Mouse (Mus musculus) embryonic facial prominence, embryonic 12.5 days (tissue): ENCODE results near the gene Mrps10. TPM values are rescaled to one million over a fixed set of nuclear protein-coding genes. Genes with fewer than 3 reads are reported as not detected.
A peak's percentile ranks its signal among the peaks of the same experiment; 100 is the strongest.
"Not testable (repeated sequence)": the region's sequence is repeated elsewhere in the genome, so short reads cannot be mapped to it uniquely, and the experiment has no call there.

ENCODE experiments used
- ATAC-seq: fragments of 200-750 bp; cut with Nextera tagmentation; 2 replicates; pipeline ENCODE4 v1.8.0; 2017; ENCODE audit not compliant: insufficient number of reproducible peaks, insufficient read depth, low FRiP score, low TSS enrichment
- H3K27ac ChIP-seq: fragments of 300-500 bp; sonication (generic); 2 replicates; pipeline ENCODE4 v1.5.1; 2016; ENCODE audit warnings: mild to moderate bottlenecking
- H3K27me3 ChIP-seq: fragments of 300-500 bp; sonication (generic); 2 replicates; pipeline ENCODE4 v1.6.1; 2016; ENCODE audit warnings: mild to moderate bottlenecking, moderate library complexity
- H3K36me3 ChIP-seq: fragments of 300-500 bp; sonication (generic); 2 replicates; pipeline ENCODE4 v1.6.1; 2016; ENCODE audit warnings: mild to moderate bottlenecking
- H3K4me1 ChIP-seq: fragments of 300-500 bp; sonication (generic); 2 replicates; pipeline ENCODE4 v1.6.1; 2016
- H3K4me2 ChIP-seq: fragments of 300-500 bp; sonication (generic); replicated peaks from 2 replicates; pipeline ENCODE4 v1.6.1; 2016; ENCODE audit warnings: mild to moderate bottlenecking, moderate library complexity
- H3K4me3 ChIP-seq: fragments of 300-500 bp; sonication (generic); 2 replicates; pipeline ENCODE4 v1.5.1; 2016; ENCODE audit warnings: mild to moderate bottlenecking
- H3K9ac ChIP-seq: fragments of 300-500 bp; sonication (generic); 2 replicates; pipeline ENCODE4 v1.6.1; 2016; ENCODE audit warnings: mild to moderate bottlenecking, moderate library complexity
- H3K9me3 ChIP-seq: fragments of 300-500 bp; sonication (generic); 2 replicates; pipeline ENCODE4 v1.6.1; 2016; ENCODE audit warnings: mild to moderate bottlenecking, moderate library complexity
- WGBS: fragments of 180-500 bp; shearing (Covaris S2); methylation state at CpG from one replicate; pipeline ENCODE4 v1.1.7; 2016; 5-methylcytosine and 5-hydroxymethylcytosine counted together
- polyA plus RNA-seq: library from polyadenylated mRNA; unstranded; fragments of >200 nt; fragmentation: Nextera tagmentation; extraction: Ambion mirVana; gene quantifications from 2 replicates; pipeline ENCODE4 v1.2.1, GENCODE M21; 2016

The Mrps10 gene
- 72.7 and 75.7 TPM in 2 replicates for polyA plus RNA-seq

DNA sequence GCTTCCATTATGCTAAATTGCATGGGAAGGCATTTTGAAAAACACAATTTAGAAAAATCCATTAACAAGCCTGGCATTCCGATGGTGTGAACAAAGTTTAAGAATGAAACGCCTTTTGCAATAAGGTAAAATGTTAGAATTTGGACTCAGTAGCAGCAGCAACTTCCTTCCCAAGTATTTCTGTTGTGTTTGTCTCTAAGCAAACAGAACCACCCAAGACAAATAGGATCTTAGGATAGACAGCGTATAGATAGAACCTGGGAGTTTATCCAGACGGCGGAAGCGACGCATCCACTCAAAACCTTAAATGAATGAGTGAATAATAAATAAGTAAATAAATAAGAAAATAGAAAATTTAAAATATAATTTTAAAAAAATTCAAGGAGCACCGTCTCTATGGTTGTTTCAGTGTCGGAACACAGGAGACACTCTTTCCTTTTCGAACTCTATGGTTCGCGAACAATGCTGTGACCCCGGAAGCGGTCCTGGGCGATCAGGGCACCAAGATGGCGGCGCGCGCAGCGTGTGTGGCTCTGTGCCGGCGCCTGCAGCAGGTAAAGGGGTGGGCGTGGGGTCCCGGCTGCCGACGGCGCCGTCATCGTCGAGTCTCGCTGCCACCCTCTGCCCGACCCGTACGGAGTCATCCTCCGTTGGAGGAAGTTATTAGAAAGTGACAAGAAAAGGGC, at the start of gene Mrps10:
Mrps10 (plus strand) TSS at position 487 of the 686 bp plus-strand sequence.
- peak; percentile 85 for ATAC-seq
- Histone ChIP-seq H3K4me2 (peak within 1 kb of the TSS; percentile 78), H3K4me1 (peaks cover 9% of the 10 kb centered on the region; the same call in 1 of the 2 replicates), H3K9ac (peak within 1 kb of the TSS; percentile 60), H3K9me3 (no peaks in the 10 kb centered on the region), H3K27ac (peak within 1 kb of the TSS; percentile 32; the same call in 1 of the 2 replicates), H3K27me3 (no peaks in the 10 kb centered on the region), H3K36me3 (peaks cover 14% of the 10 kb centered on the region), H3K4me3 (peak within 1 kb of the TSS; percentile 77)
- 5% methylated on average over 35 of the region's 35 CpGs for WGBS

DNA sequence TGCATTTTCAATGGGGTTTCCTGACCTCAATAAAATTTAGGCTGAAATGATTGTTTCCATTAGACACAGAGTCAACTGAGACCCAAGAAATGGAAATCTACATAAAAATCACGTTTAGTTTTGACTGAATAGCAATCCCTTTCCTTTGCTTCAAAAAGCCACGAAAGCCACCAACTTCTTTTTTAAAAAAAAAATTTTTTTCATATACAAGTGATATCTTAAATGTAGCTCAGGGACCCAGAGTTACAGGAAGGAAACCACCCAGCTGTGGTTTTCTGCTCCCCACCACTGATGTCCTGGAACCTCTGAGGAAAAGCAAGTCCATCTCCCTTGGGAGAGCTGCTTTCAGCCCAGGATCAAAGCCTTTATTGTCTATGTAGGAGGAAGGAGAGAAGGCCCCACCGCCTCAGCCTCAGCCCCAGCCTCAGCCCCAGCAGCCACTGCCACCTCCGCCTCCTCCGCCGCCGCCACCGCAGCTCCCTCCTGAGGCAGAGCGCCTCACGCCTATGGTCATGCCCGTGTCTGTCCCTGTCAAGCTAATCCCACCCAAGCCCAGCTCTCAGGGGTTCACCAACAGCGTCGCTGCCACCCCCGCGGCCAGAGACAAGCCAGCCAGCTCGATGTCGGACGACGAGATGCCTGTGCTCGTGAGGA, 49.6 kb upstream of the Mrps10 start:
- Histone ChIP-seq H3K9me3 (no peaks in the 10 kb centered on the region), H3K27ac (no peak overlapping the region), H3K27me3 (no peaks in the 10 kb centered on the region), H3K4me1 (no peaks in the 10 kb centered on the region), H3K36me3 (peaks cover 65% of the 10 kb centered on the region), H3K9ac (no peak overlapping the region), H3K4me2 (no peak overlapping the region), H3K4me3 (no peak overlapping the region)
- no peak for ATAC-seq
- 77% methylated on average over 20 of the region's 20 CpGs for WGBS

DNA sequence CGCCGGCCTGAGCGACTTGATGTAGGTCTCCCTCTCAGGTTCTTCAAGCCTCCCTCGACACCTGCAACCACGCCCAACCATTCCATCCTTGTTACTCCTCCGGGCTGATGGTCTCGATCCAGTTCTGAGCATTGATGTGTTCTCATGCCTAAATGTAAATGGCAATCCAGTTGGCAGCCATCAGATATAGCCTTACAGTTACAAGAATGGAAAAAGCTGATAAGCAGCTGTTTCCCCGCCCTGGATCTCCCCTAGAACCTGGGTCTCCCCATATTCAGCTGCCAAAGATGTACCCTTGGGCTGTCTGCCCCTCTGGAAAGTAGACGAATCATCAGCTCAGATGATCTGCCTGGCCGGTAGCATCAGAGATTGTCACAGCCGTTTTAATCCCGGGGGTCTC, 48.9 kb upstream of the Mrps10 start:
- no peaks in the 10 kb centered on the region for H3K4me1 ChIP-seq
- no peak overlapping the region for H3K9ac ChIP-seq
- no peak for ATAC-seq
- no peaks in the 10 kb centered on the region for H3K9me3 ChIP-seq
- H3K4me2 ChIP-seq, result no peak overlapping the region
- peaks cover 65% of the 10 kb centered on the region for H3K36me3 ChIP-seq
- WGBS, result 91% methylated on average over 12 of the region's 12 CpGs
- no peaks in the 10 kb centered on the region for H3K27me3 ChIP-seq
- no peak overlapping the region for H3K27ac ChIP-seq
- no peak overlapping the region for H3K4me3 ChIP-seq

DNA sequence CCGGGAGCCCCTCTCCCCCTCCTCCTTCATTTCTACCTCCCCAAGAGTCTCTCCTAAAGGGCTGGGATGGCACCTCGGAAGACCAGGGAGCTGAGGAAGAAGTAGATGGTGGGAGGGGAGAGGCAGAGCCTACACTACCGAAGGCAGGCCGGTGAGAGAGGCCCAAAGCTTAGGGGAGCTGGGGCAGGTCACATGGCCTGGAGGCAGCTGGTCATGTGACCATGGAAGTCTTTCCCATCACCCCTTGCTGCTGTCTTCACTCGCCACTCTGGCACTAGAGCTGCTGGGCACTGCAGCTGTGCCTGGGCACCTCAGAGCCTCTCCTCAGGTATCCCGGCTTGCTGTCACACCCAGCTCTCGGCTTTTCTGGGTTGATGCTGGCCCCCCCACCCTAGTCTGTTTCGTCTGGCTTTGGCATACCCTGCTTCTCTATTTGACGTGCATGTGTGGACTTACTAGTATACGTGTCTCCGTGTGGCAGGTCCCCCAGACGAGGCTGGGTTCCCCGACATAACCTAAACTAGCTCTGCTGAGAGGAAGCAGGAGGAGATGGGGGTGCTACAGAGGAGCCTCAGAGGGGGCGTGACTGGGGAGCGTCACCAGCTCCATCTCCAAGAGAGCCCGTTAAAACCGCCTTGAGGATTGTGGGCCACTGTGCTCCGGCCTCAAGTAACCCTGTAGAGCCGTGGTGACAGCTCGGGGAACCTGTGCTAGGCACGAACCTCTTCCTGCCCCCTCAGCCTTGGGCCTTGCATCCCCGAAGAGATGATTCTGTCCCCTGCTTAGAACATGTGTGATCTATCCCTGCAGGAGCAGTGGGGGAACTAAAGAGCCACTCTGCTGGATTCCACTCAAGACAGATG, 46.3 kb upstream of the Mrps10 start:
- Histone ChIP-seq H3K4me3 (no peak overlapping the region), H3K4me2 (no peak overlapping the region), H3K27me3 (no peaks in the 10 kb centered on the region), H3K36me3 (peaks cover 58% of the 10 kb centered on the region), H3K4me1 (no peaks in the 10 kb centered on the region), H3K9me3 (no peaks in the 10 kb centered on the region), H3K27ac (no peak overlapping the region), H3K9ac (no peak overlapping the region; the same call in 1 of the 2 replicates)
- ATAC-seq, result no peak
- 80% methylated on average over 22 of the region's 22 CpGs for WGBS

DNA sequence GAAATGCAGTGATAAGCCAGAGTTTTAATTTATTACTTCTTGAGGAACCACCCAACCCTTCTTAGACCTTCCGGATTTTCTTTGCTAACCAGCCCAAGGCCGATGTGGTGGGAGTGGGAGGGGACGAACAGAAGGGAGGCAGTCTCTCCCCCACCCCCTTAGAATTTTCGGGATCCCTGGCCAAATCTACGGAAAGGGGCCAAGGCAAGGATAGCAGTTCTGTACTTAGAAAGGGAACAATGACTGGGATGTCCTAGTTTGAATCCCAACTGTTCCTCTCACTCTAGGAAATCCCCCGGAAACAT, 45.7 kb upstream of the Mrps10 start:
- no peak overlapping the region for H3K27ac ChIP-seq
- no peak overlapping the region for H3K4me3 ChIP-seq
- 88% methylated on average over 6 of the region's 6 CpGs for WGBS
- no peaks in the 10 kb centered on the region for H3K4me1 ChIP-seq
- H3K9ac ChIP-seq, result no peak overlapping the region
- H3K4me2 ChIP-seq, result no peak overlapping the region
- H3K9me3 ChIP-seq, result no peaks in the 10 kb centered on the region
- no peak for ATAC-seq
- H3K36me3 ChIP-seq, result peaks cover 58% of the 10 kb centered on the region
- no peaks in the 10 kb centered on the region for H3K27me3 ChIP-seq

DNA sequence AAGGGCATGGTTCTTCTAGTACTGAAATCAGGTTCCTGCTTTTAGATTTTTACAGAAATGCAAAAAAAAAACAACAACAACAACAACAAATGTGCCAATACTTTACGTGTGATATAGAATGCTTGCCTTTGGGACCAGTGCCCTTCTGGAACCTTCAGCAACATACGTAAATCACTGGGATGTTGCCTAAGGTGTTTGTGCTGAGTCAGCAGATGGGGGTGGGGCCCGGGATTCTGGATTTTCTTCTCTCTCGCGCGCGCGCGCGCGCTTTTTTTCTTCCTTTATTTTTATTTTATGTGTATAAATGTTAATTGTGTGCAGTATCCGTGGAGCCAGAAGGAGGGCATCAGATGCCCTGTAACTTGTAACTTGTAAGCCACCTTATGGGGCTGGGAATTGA, 41.1 kb upstream of the Mrps10 start:
- Histone ChIP-seq H3K9ac (no peak overlapping the region), H3K36me3 (peaks cover 78% of the 10 kb centered on the region), H3K27ac (no peak overlapping the region), H3K4me2 (no peak overlapping the region), H3K27me3 (no peaks in the 10 kb centered on the region), H3K9me3 (no peaks in the 10 kb centered on the region), H3K4me1 (0 out of 2 replicates have a peak, but pooled peaks cover 3% of the 10 kb centered on the region), H3K4me3 (no peak overlapping the region)
- 91% methylated on average over 12 of the region's 12 CpGs for WGBS
- no peak for ATAC-seq

DNA sequence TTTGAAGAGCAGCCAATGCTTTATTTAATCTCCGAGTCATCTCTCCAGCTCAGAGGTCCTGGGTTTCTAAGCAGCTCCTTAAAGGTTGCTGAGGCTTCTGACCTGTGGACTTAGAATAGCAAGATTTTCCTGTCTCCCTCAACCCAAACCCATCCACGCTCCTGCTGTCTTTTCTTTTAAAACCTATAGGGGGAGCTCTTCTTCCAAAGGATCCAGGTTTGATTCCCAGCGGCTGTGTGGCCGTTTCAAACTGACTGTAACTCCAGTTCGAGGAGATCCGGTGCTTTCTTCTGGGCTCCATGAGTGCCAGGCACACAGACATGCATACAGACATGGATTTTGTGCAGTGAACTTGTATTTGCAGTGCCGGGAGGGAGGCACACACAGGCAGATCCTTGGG, 40.7 kb upstream of the Mrps10 start:
- Histone ChIP-seq H3K36me3 (peaks cover 74% of the 10 kb centered on the region), H3K4me2 (no peak overlapping the region), H3K4me3 (no peak overlapping the region), H3K27me3 (no peaks in the 10 kb centered on the region), H3K9ac (no peak overlapping the region), H3K4me1 (0 out of 2 replicates have a peak, but pooled peaks cover 3% of the 10 kb centered on the region), H3K9me3 (no peaks in the 10 kb centered on the region), H3K27ac (no peak overlapping the region)
- WGBS, result 68% methylated on average over 7 of the region's 7 CpGs
- ATAC-seq, result no peak

DNA sequence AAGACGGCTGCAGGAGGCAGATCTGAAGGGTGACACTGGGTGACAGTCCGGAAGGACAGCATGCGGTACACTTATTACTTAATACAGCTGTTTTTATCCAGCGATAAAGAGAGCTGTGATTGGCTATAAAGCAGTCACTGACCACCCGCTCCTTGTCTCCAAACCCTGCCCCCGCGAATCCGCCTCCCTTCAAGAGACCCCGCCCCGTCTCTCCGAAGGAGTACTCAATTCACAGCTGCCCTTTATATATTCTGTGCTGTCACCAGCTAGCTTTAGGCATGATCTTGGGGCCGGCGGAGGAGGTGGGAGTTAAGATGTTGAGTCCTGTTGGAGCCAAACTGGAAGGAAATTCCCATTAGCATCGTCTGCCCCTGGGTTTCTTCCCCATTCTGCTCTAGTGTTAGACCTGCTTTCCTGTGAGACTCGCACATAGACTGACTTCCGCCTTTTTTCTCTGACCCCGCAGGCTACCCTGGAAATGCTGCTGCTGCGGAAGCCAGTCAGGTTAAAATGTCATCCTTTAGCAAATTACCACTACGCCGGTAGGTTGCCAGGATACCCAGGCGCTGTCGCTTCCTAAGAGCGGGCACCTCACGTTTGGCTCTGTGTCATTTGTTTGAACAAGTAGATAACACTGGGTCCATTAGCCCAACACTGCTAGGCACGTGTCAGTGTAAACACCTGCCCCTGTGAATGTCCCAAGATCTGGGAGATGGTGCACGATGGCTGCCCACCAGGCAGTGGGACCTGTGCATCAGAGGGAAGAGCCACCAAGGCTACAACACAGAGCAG, 39.9 kb upstream of the Mrps10 start:
- no peak overlapping the region for H3K9ac ChIP-seq
- 0 out of 2 replicates have a peak, but pooled peaks cover 6% of the 10 kb centered on the region for H3K4me1 ChIP-seq
- H3K4me2 ChIP-seq, result no peak overlapping the region
- peaks cover 68% of the 10 kb centered on the region for H3K36me3 ChIP-seq
- no peak overlapping the region for H3K27ac ChIP-seq
- H3K27me3 ChIP-seq, result no peaks in the 10 kb centered on the region
- no peaks in the 10 kb centered on the region for H3K9me3 ChIP-seq
- H3K4me3 ChIP-seq, result no peak overlapping the region
- 92% methylated on average over 26 of the region's 26 CpGs for WGBS
- ATAC-seq, result no peak

DNA sequence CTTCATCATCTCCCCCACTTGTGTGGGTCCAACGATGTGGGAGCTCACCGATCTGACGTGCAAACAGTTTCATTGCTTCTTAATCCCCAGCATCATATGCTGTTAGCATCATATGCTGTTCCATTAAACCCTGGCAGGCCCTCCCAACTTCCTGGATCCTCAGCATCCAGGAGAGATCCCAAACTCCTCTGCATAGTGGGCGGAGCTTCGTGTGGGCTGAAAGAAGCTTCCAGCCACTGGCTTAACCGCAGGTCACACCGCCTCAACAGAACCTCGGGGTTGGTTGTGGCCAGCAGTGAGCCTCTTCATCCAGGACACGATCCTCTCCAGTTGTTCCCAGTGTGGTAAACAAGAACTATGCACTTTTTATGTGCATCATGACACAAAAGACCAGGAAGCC, 38.1 kb upstream of the Mrps10 start:
- peaks cover 61% of the 10 kb centered on the region for H3K36me3 ChIP-seq
- no peak overlapping the region for H3K4me3 ChIP-seq
- no peaks in the 10 kb centered on the region for H3K9me3 ChIP-seq
- no peak overlapping the region for H3K9ac ChIP-seq
- 0 out of 2 replicates have a peak, but pooled peaks cover 6% of the 10 kb centered on the region for H3K4me1 ChIP-seq
- no peak for ATAC-seq
- no peak overlapping the region for H3K4me2 ChIP-seq
- H3K27ac ChIP-seq, result no peak overlapping the region
- H3K27me3 ChIP-seq, result no peaks in the 10 kb centered on the region
- WGBS, result 92% methylated on average over 9 of the region's 9 CpGs

DNA sequence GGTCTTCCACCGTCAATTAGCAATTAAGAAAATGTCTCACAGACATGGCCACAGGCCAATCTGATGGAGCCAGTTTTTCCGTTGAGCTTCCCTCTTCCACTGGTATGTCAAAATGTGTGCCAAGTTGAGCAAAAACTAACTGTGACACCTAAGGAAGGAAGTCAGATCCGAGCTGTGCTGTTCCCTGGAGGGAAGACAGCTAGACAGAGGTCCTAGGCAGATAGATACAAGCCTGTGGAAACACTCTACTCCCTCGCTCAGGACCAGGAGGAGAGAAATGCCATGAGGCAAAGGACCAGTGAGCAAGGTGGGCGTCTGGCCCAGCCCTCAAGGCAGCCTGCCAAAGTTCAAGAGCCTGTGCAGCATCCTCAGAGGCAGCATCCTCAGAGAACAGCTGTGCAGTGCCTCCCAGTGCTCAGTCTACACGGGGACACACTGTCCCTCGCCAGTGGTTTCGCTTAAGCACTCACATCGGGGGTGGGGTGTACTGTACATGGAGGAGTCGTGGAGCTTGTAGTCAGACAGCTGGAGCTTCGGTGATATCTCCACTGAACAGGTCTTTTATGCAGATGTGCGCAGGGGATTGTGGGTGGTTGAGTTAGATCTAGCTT, 36.6 kb upstream of the Mrps10 start:
- H3K27ac ChIP-seq, result no peak overlapping the region
- 80% methylated on average over 12 of the region's 12 CpGs for WGBS
- peaks cover 66% of the 10 kb centered on the region for H3K36me3 ChIP-seq
- 0 out of 2 replicates have a peak, but pooled peaks cover 6% of the 10 kb centered on the region for H3K4me1 ChIP-seq
- no peaks in the 10 kb centered on the region for H3K9me3 ChIP-seq
- H3K4me2 ChIP-seq, result no peak overlapping the region
- no peak; the same call in 1 of the 2 replicates for ATAC-seq
- no peak overlapping the region for H3K9ac ChIP-seq
- no peak overlapping the region for H3K4me3 ChIP-seq
- no peaks in the 10 kb centered on the region for H3K27me3 ChIP-seq

DNA sequence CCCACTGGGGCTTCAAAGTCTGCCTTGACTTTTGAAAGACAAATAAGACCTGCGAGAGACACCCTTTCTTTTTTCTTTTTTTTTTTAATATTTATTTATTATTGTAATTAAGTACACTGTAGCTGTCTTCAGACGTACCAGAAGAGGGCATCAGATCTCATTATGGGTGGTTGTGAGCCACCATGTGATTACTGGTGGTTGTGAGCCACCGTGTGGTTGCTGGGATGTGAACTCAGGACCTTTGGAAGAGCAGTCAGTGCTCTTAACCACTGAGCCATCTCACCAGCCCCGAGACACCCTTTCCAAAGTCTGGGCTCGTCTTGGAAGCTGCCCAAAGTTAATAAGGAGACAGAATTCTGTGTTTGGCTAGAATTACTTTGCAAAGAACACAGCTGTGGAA, 36.0 kb upstream of the Mrps10 start:
- H3K4me2 ChIP-seq, H3K27ac ChIP-seq, H3K27me3 ChIP-seq, ATAC-seq, H3K9me3 ChIP-seq, H3K9ac ChIP-seq, H3K4me1 ChIP-seq, H3K4me3 ChIP-seq: not testable (repeated sequence)
- H3K36me3 ChIP-seq, result peaks cover 65% of the 10 kb centered on the region
- WGBS, result 44% methylated on average over 5 of the region's 5 CpGs
